Mouse (Mus musculus): ENCODE results near the gene Filip1.

DNA sequence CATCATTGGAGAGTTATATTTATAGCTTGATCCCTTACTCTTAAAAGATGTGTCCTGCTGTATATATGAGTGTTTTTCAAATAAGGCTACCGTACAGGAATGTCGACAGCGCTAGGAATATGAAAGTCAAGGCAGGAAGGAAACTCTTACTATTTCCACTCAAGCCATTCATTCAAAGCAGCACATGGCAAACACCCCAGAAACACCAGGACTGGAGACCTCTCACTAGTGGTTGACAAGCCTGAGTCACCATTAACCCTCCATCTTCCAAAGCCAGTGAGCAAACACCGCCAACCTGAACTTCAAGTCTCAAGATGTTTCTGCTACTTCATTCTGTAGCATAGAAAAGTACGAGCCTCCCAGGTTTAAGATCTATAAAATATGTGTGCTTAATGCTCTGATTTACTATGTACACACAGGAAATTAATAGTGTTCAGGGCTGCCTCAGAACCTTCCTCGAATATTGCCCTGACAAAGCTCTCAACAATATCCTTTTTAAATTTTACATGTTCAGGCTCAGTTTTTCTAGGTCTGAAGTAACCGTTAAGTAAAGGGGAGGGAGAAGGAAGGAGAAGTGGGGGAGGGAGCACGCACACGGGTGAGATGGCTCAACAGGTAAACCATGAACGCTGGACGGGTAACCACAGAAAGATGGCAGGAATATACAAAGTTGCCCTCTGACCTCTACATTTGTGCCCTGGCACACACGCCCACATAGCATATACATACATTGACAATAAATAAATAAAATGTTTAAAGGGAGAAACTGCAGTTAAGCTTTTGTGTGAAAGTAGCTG, 34.2 kb downstream of the Filip1 start:
- TF ChIP-seq CTCF (IDR thresholded peaks at IDR 0.05; ENCODE audit: borderline replicate concordance, insufficient read depth, low read depth, low read length) (no peak), POLR2A (IDR thresholded peaks at IDR 0.05; ENCODE audit: borderline replicate concordance, insufficient read depth, low read length) (no peak)
